Mouse (Mus musculus) megakaryocyte, embryonic 14.5 days (primary cell): Measurements from ENCODE around the gene Lix1l. TPM values are rescaled to one million over a fixed set of nuclear protein-coding genes. Genes with fewer than 3 reads are reported as not detected.

Source experiments
- H3K27me3 ChIP-seq: replicated peaks from 2 replicates; pipeline ENCODE3; 2012; ENCODE audit warnings: inconsistent platforms
- H3K36me3 ChIP-seq: replicated peaks from 2 replicates; pipeline ENCODE3; 2012; ENCODE audit warnings: low read length, inconsistent platforms, mixed read lengths
- H3K4me1 ChIP-seq: 2 replicates; pipeline ENCODE4 v1.6.1; 2012; ENCODE audit warnings: inconsistent platforms
- H3K4me3 ChIP-seq: replicated peaks from 2 replicates; pipeline ENCODE3; 2012; ENCODE audit warnings: moderate library complexity, mild to moderate bottlenecking, inconsistent platforms
- H3K9me3 ChIP-seq: 2 replicates; pipeline ENCODE4 v1.6.1; 2012; ENCODE audit warnings: inconsistent platforms
- FLI1 ChIP-seq: IDR thresholded peaks from 2 replicates; pipeline ENCODE4 v1.6.1; 2012; ENCODE audit warnings: low read length, inconsistent platforms, mixed read lengths
- GATA1 ChIP-seq: IDR thresholded peaks from 3 replicates; pipeline ENCODE4 v1.6.1; 2012; ENCODE audit warnings: mixed read lengths, low read length, inconsistent platforms, borderline replicate concordance
- polyA plus RNA-seq: library from polyadenylated mRNA; stranded (reverse); fragments of >175 nt; gene quantifications from 2 replicates; pipeline ENCODE4 v1.2.3, GENCODE M21; 2012; ENCODE audit warnings: low replicate concordance; ENCODE audit not compliant: insufficient read depth

Lix1l gene
- polyA plus RNA-seq, 1 experiment: 1.2 TPM

DNA sequence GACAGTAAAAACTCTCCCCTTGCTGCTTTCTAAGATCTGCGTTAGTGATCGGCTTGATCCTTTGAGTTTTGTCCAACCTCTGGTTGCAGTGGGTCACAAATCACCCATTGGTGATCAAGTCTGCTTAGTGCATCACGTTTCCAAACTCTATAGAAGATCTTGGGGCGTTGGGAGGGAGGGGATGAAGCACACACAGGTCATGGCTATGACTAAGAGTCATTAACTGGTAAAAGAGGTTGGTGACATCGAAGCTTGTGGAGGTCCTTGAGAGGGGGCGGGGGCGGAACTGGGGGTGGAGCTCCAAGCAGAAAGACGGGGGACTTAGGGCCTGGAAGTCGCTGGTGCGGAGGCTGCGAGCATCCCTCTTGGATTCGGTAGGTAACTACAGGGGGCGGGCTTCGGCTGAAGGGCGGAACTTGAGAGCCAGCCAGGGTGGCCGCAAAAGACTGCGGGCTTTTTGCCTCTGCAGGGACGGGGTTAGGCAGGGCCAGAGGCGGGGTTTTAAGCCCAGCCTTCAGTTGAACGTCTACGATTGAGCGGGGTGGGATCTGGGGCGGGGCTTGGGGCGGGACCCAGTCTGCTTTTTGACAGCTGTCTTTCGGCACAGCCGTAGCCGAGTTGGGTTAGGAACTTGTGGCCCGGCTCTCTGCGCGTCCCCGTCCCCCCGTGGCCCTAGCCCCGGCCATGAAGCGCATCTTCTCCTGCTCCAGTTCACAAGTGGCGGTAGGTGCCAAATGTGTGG is 68.9 kb downstream of the Lix1l start, which contains the start of gene Ankrd35:
Gene Ankrd35 (plus strand): TSS at position 405 of the 742 bp plus-strand sequence.
- Histone ChIP-seq H3K4me1 (peaks cover 54% of the 10 kb centered on the region), H3K9me3 (no peaks in the 10 kb centered on the region), H3K27me3 (no peaks in the 10 kb centered on the region), H3K36me3 (peaks cover 11% of the 10 kb centered on the region), H3K4me3 (peak within 1 kb of the TSS; percentile 94)
- TF ChIP-seq FLI1: no peak
- no peak for TF ChIP-seq GATA1

DNA sequence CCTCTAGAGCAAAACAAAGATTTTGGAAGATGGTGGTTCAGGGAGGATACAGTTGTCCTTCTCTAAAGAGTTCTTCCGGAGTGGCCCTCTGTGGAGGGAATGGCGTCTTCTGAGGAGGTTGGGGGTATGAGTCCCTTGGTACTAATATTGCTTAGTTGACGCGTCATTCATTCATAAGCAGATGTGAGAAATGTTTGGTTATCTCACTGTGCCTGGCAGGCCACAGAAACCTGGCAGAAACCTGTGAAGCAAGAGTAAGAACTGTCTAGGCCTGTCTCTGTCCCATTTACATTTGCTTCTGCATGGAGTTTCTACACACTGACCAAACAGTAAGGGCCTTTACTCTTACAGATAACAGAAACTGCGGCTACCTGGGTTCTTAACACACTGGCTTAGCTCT is 70.6 kb downstream of the Lix1l start:
- peak overlapping the region; percentile 94 for H3K4me3 ChIP-seq
- peaks cover 11% of the 10 kb centered on the region for H3K36me3 ChIP-seq
- peaks cover 66% of the 10 kb centered on the region for H3K4me1 ChIP-seq
- no peaks in the 10 kb centered on the region for H3K9me3 ChIP-seq
- H3K27me3 ChIP-seq: no peaks in the 10 kb centered on the region
- TF ChIP-seq FLI1 (no peak), GATA1 (no peak)

DNA sequence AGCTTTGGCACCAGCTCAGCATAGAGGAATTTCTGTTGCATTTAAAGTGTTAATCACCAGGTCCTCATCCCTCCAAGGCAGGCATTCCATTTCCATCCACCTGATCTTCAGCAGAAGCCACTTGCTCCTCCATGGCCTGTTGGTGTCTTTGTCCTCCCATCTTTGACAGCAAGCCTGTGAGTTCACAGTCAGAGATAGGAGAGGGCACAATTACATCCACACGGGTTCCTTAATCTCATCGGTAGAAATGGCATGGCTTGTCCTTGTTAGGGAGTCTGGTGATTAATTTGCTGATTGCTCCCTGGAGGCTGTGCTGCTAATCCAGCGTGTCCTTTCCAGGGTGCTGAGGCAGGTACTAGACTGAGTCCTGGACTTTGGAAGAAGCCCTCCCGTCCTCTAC is 72.6 kb downstream of the Lix1l start:
- H3K36me3 ChIP-seq: peaks cover 19% of the 10 kb centered on the region
- peak overlapping the region; percentile 55 for H3K4me3 ChIP-seq
- TF ChIP-seq GATA1 (no peak), FLI1 (no peak)
- peaks cover under 1% of the 10 kb centered on the region for H3K27me3 ChIP-seq
- H3K9me3 ChIP-seq: no peaks in the 10 kb centered on the region
- peaks cover 76% of the 10 kb centered on the region for H3K4me1 ChIP-seq

DNA sequence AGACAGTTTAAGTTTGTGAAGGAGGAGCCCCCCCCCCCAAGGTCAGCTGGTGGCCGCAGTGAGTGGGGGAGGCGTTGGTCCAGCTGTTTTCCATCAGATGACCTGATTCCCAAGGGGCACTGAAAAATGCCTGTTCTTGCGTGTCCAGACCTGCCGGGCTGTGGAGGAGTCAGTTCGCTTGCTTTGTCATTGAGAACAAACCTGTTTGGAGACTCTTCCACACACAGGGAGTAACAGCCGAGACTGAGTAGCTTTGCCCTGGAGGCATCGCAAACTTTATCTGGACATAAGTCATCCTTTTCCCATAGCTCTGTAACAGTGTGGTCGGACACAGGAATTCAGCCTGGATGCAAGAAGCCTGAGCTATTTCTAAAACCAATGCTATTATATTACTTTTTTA is 73.5 kb downstream of the Lix1l start:
- Histone ChIP-seq H3K4me3 (no peak overlapping the region), H3K4me1 (peaks cover 85% of the 10 kb centered on the region), H3K9me3 (no peaks in the 10 kb centered on the region), H3K36me3 (peaks cover 27% of the 10 kb centered on the region), H3K27me3 (peaks cover 2% of the 10 kb centered on the region)
- TF ChIP-seq FLI1 (no peak), GATA1 (no peak)

DNA sequence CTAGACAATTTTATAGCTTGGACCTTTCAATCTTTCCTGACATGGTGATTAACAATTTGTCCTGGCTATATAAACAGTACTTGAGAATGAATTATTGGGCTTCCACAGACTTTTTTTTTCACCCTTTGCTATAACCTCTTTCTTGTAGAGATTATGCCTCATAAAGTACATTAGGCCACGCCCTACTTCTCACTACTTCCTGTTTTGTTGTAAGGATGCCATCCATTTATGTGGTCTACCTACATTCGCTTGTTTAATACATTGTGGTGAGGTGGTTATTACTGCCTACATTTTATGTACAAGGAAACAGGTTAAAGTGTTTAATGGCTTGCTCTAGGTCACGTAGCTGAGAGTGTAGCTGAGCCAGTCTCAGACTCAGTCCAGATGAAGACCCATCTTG is 74.2 kb downstream of the Lix1l start:
- H3K4me3 ChIP-seq: no peak overlapping the region
- H3K9me3 ChIP-seq: no peaks in the 10 kb centered on the region
- peaks cover 85% of the 10 kb centered on the region for H3K4me1 ChIP-seq
- TF ChIP-seq FLI1 (no peak), GATA1 (no peak)
- H3K27me3 ChIP-seq: peaks cover 2% of the 10 kb centered on the region
- H3K36me3 ChIP-seq: peaks cover 35% of the 10 kb centered on the region

DNA sequence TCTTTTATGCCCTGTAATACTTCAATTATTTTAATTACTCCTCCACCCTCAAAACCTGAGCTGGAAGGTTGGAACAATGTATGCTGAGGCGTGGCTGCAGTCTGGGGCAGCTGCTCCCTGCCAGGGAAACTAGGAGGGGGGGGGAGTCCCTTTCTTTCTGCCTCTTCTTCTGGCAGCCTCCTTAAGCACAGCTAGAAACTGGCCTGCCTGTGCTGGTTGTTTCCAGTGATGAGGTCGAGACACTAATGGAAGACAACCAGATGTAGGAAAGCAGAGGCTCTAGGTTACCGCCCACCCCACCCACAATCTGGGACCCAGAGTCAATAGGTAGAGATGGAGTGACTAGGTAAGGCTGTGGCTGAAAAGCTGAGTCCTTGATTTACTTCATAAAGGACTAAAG is 74.7 kb downstream of the Lix1l start:
- Histone ChIP-seq H3K4me3 (no peak overlapping the region), H3K9me3 (no peaks in the 10 kb centered on the region), H3K27me3 (peaks cover 2% of the 10 kb centered on the region), H3K36me3 (peaks cover 40% of the 10 kb centered on the region), H3K4me1 (peaks cover 85% of the 10 kb centered on the region)
- TF ChIP-seq FLI1 (no peak), GATA1 (no peak)

Other genes starting within 250 kb of the Lix1l start
- gene BC107364, start 148.8 kb upstream of the Lix1l start, polyA plus RNA-seq: not detected in 2 replicates
- 21.2 and 30.0 TPM in 2 replicates for gene Hfe2, start 76.0 kb upstream of the Lix1l start, polyA plus RNA-seq
- gene Txnip, start 43.2 kb upstream of the Lix1l start, polyA plus RNA-seq: 4.1 and 22.7 TPM in 2 replicates
- 0.51 TPM in 1 of 2 replicates, not detected in the other for gene Gm16253, start 24.2 kb upstream of the Lix1l start, polyA plus RNA-seq
- 4.6 and 15.4 TPM in 2 replicates for gene Polr3gl, start 7.0 kb upstream of the Lix1l start, polyA plus RNA-seq
- not detected in 2 replicates for gene Ankrd34a, start 4.5 kb upstream of the Lix1l start, polyA plus RNA-seq
- gene Rbm8a, start 28.8 kb downstream of the Lix1l start, polyA plus RNA-seq: 14.0 and 112 TPM in 2 replicates
- gene Pex11b, start 34.2 kb downstream of the Lix1l start, polyA plus RNA-seq: 2.2 TPM in 1 of 2 replicates, not detected in the other
- not detected in 2 replicates for gene Gm42957, start 34.3 kb downstream of the Lix1l start, polyA plus RNA-seq
- 0.01 TPM in 1 of 2 replicates, not detected in the other for gene Itga10, start 44.4 kb downstream of the Lix1l start, polyA plus RNA-seq
- 9.5 and 30.5 TPM in 2 replicates for gene Ankrd35, start 69.0 kb downstream of the Lix1l start, polyA plus RNA-seq
- 30.6 and 32.8 TPM in 2 replicates for gene Pias3, start 95.2 kb downstream of the Lix1l start, polyA plus RNA-seq
- 0.17 TPM in 1 of 2 replicates, not detected in the other for gene Nudt17, start 107.4 kb downstream of the Lix1l start, polyA plus RNA-seq
- gene Polr3c, start 126.5 kb downstream of the Lix1l start, polyA plus RNA-seq: 0.70 and 5.0 TPM in 2 replicates
- gene Rnf115, start 126.5 kb downstream of the Lix1l start, polyA plus RNA-seq: 2.5 and 19.1 TPM in 2 replicates
- 0.89 TPM in 1 of 2 replicates, not detected in the other for gene Pdzk1, start 228.1 kb downstream of the Lix1l start, polyA plus RNA-seq
- not detected in 2 replicates for gene Cd160, start 228.2 kb downstream of the Lix1l start, polyA plus RNA-seq